Mouse (Mus musculus) limb, embryonic 14.5 days (tissue): ENCODE results near the gene Calr4. TPM values are rescaled to one million over a fixed set of nuclear protein-coding genes. Genes with fewer than 3 reads are reported as not detected.

ENCODE experiments used
- ATAC-seq: fragments of 200-750 bp; cut with Nextera tagmentation; 2 replicates; pipeline ENCODE4 v1.8.0; 2017; ENCODE audit warnings: low read depth, moderate number of reproducible peaks, moderate TSS enrichment; ENCODE audit not compliant: low FRiP score
- DNase-seq: peaks from one replicate; pipeline ENCODE4 v3.0.0-alpha.2; 2015; ENCODE audit warnings: low spot score
- H3K27ac ChIP-seq: fragments of 300-500 bp; sonication (generic); replicated peaks from 2 replicates; pipeline ENCODE4 v1.5.1; 2014; ENCODE audit warnings: low read depth, mild to moderate bottlenecking, low read length, moderate library complexity, mixed read lengths
- H3K27me3 ChIP-seq: fragments of 300-500 bp; sonication (generic); 2 replicates; pipeline ENCODE4 v1.6.1; 2014; ENCODE audit warnings: low read length, mixed read lengths; ENCODE audit not compliant: control insufficient read depth, insufficient read depth
- H3K36me3 ChIP-seq: fragments of 300-500 bp; sonication (generic); 2 replicates; pipeline ENCODE4 v1.6.1; 2014; ENCODE audit warnings: mild to moderate bottlenecking, low read length, moderate library complexity, mixed read lengths; ENCODE audit not compliant: control insufficient read depth, insufficient read depth
- H3K4me1 ChIP-seq: fragments of 300-500 bp; sonication (generic); 2 replicates; pipeline ENCODE4 v1.6.1; 2014; ENCODE audit warnings: antibody characterized with exemption, low read length, mixed read lengths; ENCODE audit not compliant: control insufficient read depth, insufficient read depth
- H3K4me2 ChIP-seq: fragments of 300-500 bp; sonication (generic); replicated peaks from 2 replicates; pipeline ENCODE4 v1.6.1; 2014; ENCODE audit warnings: low read depth, mild to moderate bottlenecking, low read length, moderate library complexity; ENCODE audit not compliant: severe bottlenecking
- H3K4me3 ChIP-seq: fragments of 300-500 bp; sonication (generic); replicated peaks from 2 replicates; pipeline ENCODE4 v1.5.1; 2014; ENCODE audit warnings: low read length
- H3K9ac ChIP-seq: fragments of 300-500 bp; sonication (generic); 2 replicates; pipeline ENCODE4 v1.6.1; 2014; ENCODE audit warnings: mild to moderate bottlenecking, low read depth, low read length, moderate library complexity; ENCODE audit not compliant: severe bottlenecking
- H3K9me3 ChIP-seq: fragments of 300-500 bp; sonication (generic); 2 replicates; pipeline ENCODE4 v1.6.1; 2016; ENCODE audit warnings: low read length; ENCODE audit not compliant: control insufficient read depth
- POLR2A ChIP-seq: fragments of 200-500 bp; IDR thresholded peaks from 2 replicates; pipeline ENCODE4 v1.8.0; 2012; ENCODE audit warnings: inconsistent platforms, mild to moderate bottlenecking, moderate library complexity, borderline replicate concordance; ENCODE audit not compliant: insufficient read depth, insufficient read length; ENCODE audit errors: extremely low read depth
- WGBS: fragments of 180-500 bp; shearing (Covaris S2); extraction: QIAGEN DNeasy Blood & Tissue Kit; methylation state at CpG from one replicate; pipeline ENCODE4 v1.1.7; 2014; 5-methylcytosine and 5-hydroxymethylcytosine counted together
- polyA plus RNA-seq, 2 experiments: library from polyadenylated mRNA; depleted of rRNA in 1 of 2; stranded (reverse) in 1 of 2; unstranded in 1 of 2; fragments of >200 nt; fragmentation: Nextera tagmentation in 1 of 2; extraction: Ambion mirVana in 1 of 2; gene quantifications; 2 replicates each; pipeline versions ENCODE4 v1.2.1 to v1.2.3; 2012 to 2014

Gene Calr4
- polyA plus RNA-seq (2012; rRNA removed) (0.13 and 0.20 TPM in 2 replicates), polyA plus RNA-seq (2014; fragmentation: Nextera tagmentation; extraction: Ambion mirVana) (0.12 TPM in 1 of 2 replicates, not detected in the other)

GRCm38 (mm10) chr4:109234185-109234584 lies at the start of gene Calr4:
Calr4 (plus strand) TSS chr4:109234485.
- H3K4me2 ChIP-seq: no peak within 1 kb of the TSS
- H3K4me1 ChIP-seq: 0 out of 2 replicates have a peak, but pooled peaks cover 4% of the 10 kb centered on the region
- WGBS: 83% methylated on average over 2 of the region's 2 CpGs
- no peaks in the 10 kb centered on the region for H3K9me3 ChIP-seq
- DNase-seq (no peak), ATAC-seq (no peak)
- H3K9ac ChIP-seq: no peak within 1 kb of the TSS
- no peak for TF ChIP-seq POLR2A
- H3K4me3 ChIP-seq: no peak within 1 kb of the TSS
- H3K36me3 ChIP-seq: no peaks in the 10 kb centered on the region
- no peaks in the 10 kb centered on the region for H3K27me3 ChIP-seq
- no peak within 1 kb of the TSS for H3K27ac ChIP-seq

GRCm38 (mm10) chr4:109185616-109186405 lies 48.5 kb upstream of the Calr4 start:
- Histone ChIP-seq H3K4me2 (no peak overlapping the region), H3K27ac (no peak overlapping the region), H3K36me3 (no peaks in the 10 kb centered on the region), H3K4me1 (no peaks in the 10 kb centered on the region), H3K9ac (no peak overlapping the region), H3K9me3 (no peaks in the 10 kb centered on the region), H3K27me3 (no peaks in the 10 kb centered on the region), H3K4me3 (no peak overlapping the region)
- ATAC-seq (no peak), DNase-seq (no peak)
- TF ChIP-seq POLR2A: no peak
- WGBS: 72% methylated on average over 8 of the region's 8 CpGs

- TF ChIP-seq POLR2A: no peak
- H3K9ac ChIP-seq: no peak overlapping the region
- DNase-seq: no peak
- H3K4me1 ChIP-seq: no peaks in the 10 kb centered on the region
- ATAC-seq: no peak
- no peaks in the 10 kb centered on the region for H3K27me3 ChIP-seq
- 73% methylated on average over 10 of the region's 10 CpGs for WGBS
- H3K4me3 ChIP-seq: no peak overlapping the region
- H3K27ac ChIP-seq: no peak overlapping the region
- no peaks in the 10 kb centered on the region for H3K36me3 ChIP-seq
- no peak overlapping the region for H3K4me2 ChIP-seq
- H3K9me3 ChIP-seq: no peaks in the 10 kb centered on the region
Observed at GRCm38 (mm10) chr4:109191598-109191997, 42.7 kb upstream of the Calr4 start.

- H3K4me1 ChIP-seq: no peaks in the 10 kb centered on the region
- H3K27me3 ChIP-seq: no peaks in the 10 kb centered on the region
- no peak overlapping the region for H3K4me2 ChIP-seq
- H3K4me3 ChIP-seq: no peak overlapping the region
- no peak for ATAC-seq
- DNase-seq: no peak
- TF ChIP-seq POLR2A: no peak
- no peaks in the 10 kb centered on the region for H3K9me3 ChIP-seq
- WGBS: 73% methylated on average over 5 of the region's 5 CpGs
- no peaks in the 10 kb centered on the region for H3K36me3 ChIP-seq
- H3K27ac ChIP-seq: no peak overlapping the region
- no peak overlapping the region for H3K9ac ChIP-seq
Observed at GRCm38 (mm10) chr4:109193886-109194285, 40.4 kb upstream of the Calr4 start.

GRCm38 (mm10) chr4:109195900-109196629 lies 38.2 kb upstream of the Calr4 start:
- no peak for TF ChIP-seq POLR2A
- ATAC-seq: no peak
- no peaks in the 10 kb centered on the region for H3K27me3 ChIP-seq
- H3K36me3 ChIP-seq: peaks cover 5% of the 10 kb centered on the region; the same call in 1 of the 2 replicates
- DNase-seq: no peak
- H3K4me1 ChIP-seq: peaks cover 4% of the 10 kb centered on the region; the same call in 1 of the 2 replicates
- no peak overlapping the region for H3K4me2 ChIP-seq
- no peak overlapping the region for H3K4me3 ChIP-seq
- 86% methylated on average over 7 of the region's 7 CpGs for WGBS
- no peak overlapping the region for H3K27ac ChIP-seq
- H3K9ac ChIP-seq: no peak overlapping the region
- H3K9me3 ChIP-seq: no peaks in the 10 kb centered on the region
